Mouse (Mus musculus): Measurements from ENCODE around the gene Gcfc2.

GRCm38 (mm10) chr6:81966068-81966544, 42.6 kb downstream of the Gcfc2 start:
- TF ChIP-seq CTCF (IDR thresholded peaks at IDR 0.05; ENCODE audit: control insufficient read depth, insufficient read depth, insufficient replicate concordance, low read depth, low read length) (no peak), POLR2A (IDR thresholded peaks at IDR 0.05; ENCODE audit: control insufficient read depth, low read depth, low read length) (no peak)

All from testis, adult 2 months (tissue).